Mouse (Mus musculus) ES-CJ7 (cell line): ENCODE results near the gene Slc7a6.

ENCODE experiments used
- DNase-seq: peaks from one replicate; pipeline ENCODE4 v3.0.0; 2011; ENCODE audit warnings: low read depth, low spot score

The Slc7a6 gene

GRCm38 (mm10) chr8:106140191-106140590 is 28.5 kb upstream of the Slc7a6 start:
- DNase-seq: no peak

- DNase-seq: peak; percentile 93
Measured at GRCm38 (mm10) chr8:106140769-106141168, 27.9 kb upstream of the Slc7a6 start.

- no peak for DNase-seq
Measured at GRCm38 (mm10) chr8:106145331-106145730, 23.3 kb upstream of the Slc7a6 start.

GRCm38 (mm10) chr8:106146014-106146413 is 22.6 kb upstream of the Slc7a6 start:
- no peak for DNase-seq

GRCm38 (mm10) chr8:106147868-106148565 is 20.6 kb upstream of the Slc7a6 start:
- no peak for DNase-seq

- no peak for DNase-seq
Measured at GRCm38 (mm10) chr8:106149025-106149424, 19.6 kb upstream of the Slc7a6 start.

- DNase-seq: peak; percentile 98
Measured at GRCm38 (mm10) chr8:106149801-106150652, 18.6 kb upstream of the Slc7a6 start, which contains the start of gene Pla2g15. TSS of gene Pla2g15 (plus strand) at chr8:106150399.

- DNase-seq: no peak
Measured at GRCm38 (mm10) chr8:106150653-106151000, 18.0 kb upstream of the Slc7a6 start.

- DNase-seq: no peak
Measured at GRCm38 (mm10) chr8:106151041-106151440, 17.6 kb upstream of the Slc7a6 start.

- DNase-seq: no peak
Measured at GRCm38 (mm10) chr8:106152876-106153275, 15.8 kb upstream of the Slc7a6 start.

GRCm38 (mm10) chr8:106157419-106157818 is 11.2 kb upstream of the Slc7a6 start:
- DNase-seq: no peak

GRCm38 (mm10) chr8:106158381-106158780 is 10.3 kb upstream of the Slc7a6 start:
- no peak for DNase-seq

- no peak for DNase-seq
Measured at GRCm38 (mm10) chr8:106159876-106160275, 8.8 kb upstream of the Slc7a6 start.

GRCm38 (mm10) chr8:106163251-106163650 is 5.4 kb upstream of the Slc7a6 start:
- no peak for DNase-seq

GRCm38 (mm10) chr8:106165460-106165859 is 3.2 kb upstream of the Slc7a6 start:
- DNase-seq: peak; percentile 80

- peak; percentile 66 for DNase-seq
Measured at GRCm38 (mm10) chr8:106169017-106169933, 618 bp downstream of the Slc7a6 start.

GRCm38 (mm10) chr8:106169934-106170480 is 1.4 kb downstream of the Slc7a6 start:
- DNase-seq: no peak

- DNase-seq: no peak
Measured at GRCm38 (mm10) chr8:106173566-106173965, 4.9 kb downstream of the Slc7a6 start.

- no peak for DNase-seq
Measured at GRCm38 (mm10) chr8:106176891-106177290, 8.2 kb downstream of the Slc7a6 start.

- no peak for DNase-seq
Measured at GRCm38 (mm10) chr8:106177594-106177993, 8.9 kb downstream of the Slc7a6 start.

GRCm38 (mm10) chr8:106178428-106178827 is 9.8 kb downstream of the Slc7a6 start:
- no peak for DNase-seq
